Mouse (Mus musculus): ENCODE results near the gene Acsf3.

DNA sequence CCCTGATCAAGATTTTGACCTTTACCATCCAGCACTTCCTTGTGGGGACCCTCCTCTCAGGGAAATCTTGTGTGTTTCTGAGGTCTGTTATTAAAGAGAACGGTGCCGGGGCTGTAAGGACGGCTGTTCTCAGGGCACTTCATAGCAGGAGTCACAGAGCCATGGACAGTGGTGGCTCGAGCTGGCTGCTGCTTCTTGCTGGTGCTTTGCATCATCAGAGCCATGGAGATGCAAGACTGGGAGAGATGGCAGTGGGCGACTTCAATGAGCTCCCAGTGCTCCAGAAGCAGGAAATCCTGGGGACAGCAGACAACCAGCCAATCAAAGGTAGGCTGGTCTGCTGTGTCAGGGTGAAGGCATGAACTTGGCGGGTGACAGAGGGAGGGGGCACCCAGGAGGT lies 14.2 kb upstream of the Acsf3 start:
- TF ChIP-seq CTCF (IDR thresholded peaks at IDR 0.05; ENCODE audit: low read depth) (no peak), EP300 (IDR thresholded peaks at IDR 0.05; ENCODE audit: low read depth) (no peak)

Measured in liver, postnatal 0 days (tissue).